Mouse (Mus musculus): ENCODE measurements around the gene Ube2f. TPM values are rescaled to one million over a fixed set of nuclear protein-coding genes. Genes with fewer than 3 reads are reported as not detected.

The Ube2f gene
- polyA plus RNA-seq, 1 experiment from 2014 or later = 66.3 TPM

DNA sequence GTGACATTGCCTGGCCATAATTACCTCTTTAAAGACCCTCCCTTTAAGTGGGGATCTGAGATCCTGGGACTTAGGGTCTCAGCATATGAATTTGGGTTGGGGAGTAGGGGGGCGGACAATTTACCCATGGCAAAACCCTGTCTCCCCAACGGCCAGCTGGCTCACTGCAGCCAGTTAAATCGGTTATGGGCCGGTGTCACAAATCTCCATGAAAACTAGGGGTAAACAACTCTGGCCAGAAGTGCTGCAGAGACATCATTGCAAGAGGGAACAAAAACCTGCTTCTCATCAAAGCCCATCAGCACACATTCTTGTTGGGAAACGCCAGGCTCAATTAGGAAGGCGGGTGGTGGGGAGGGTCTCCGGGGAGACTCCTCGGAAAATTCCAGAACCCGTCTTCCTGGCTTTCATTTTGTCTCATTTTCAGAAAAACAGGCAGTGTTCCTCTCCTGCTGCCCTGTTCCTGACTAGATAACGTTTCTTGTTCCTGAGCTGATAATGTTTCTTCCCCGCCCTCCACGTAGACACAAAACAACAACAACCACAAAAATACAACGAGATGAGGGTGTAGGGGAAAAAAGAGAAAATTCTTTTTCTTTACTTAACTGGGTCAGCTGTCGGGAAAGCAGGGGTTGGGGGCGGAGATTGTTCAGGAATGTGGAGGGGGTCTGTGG is 22.6 kb upstream of the Ube2f start:
- Histone ChIP-seq H3K9ac (ENCODE audit: low read depth, low read length) (peak overlapping the region; percentile 26), H3K27ac (ENCODE audit: low read length) (peak overlapping the region; percentile 49), H3K36me3 (ENCODE audit: control insufficient read depth, insufficient read depth) (no peaks in the 10 kb centered on the region), H3K9me3 (replicated peaks; ENCODE audit: control insufficient read depth, low read length) (no peaks in the 10 kb centered on the region), H3K27me3 (ENCODE audit: control insufficient read depth, insufficient read depth, low read depth, low read length) (no peaks in the 10 kb centered on the region), H3K4me2 (ENCODE audit: low read depth, low read length) (peak overlapping the region; percentile 33), H3K4me1 (ENCODE audit: control insufficient read depth, low read depth, low read length) (peaks cover 14% of the 10 kb centered on the region), H3K4me3 (ENCODE audit: low read depth, low read length) (no peak overlapping the region)
- peak; percentile 69 for ATAC-seq (ENCODE audit: low read depth)
- WGBS (ENCODE audit: insufficient replicate concordance) = 47% methylated on average over 15 of the region's 15 CpGs

DNA sequence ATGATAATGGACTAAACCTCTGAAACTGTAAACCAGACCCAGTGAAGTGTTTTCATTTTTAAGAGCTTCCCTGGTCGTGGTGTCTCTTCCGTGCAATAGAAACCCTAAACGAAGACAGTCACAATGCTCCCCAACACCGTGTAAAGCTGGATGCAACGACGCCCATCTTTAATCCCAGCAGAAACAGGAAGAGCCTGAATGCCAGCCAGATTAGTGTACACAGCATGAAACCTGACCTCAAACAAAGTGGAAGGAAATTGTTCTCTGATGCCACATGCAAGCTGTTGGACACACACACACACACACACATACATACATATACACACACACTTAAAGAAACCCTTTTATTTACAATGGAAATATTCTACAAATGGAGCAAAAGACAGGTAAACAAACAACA is 19.0 kb upstream of the Ube2f start:
- H3K27me3 ChIP-seq (ENCODE audit: control insufficient read depth, insufficient read depth, low read depth, low read length) = no peaks in the 10 kb centered on the region
- no peak overlapping the region for H3K4me3 ChIP-seq (ENCODE audit: low read depth, low read length)
- peaks cover 14% of the 10 kb centered on the region for H3K4me1 ChIP-seq (ENCODE audit: control insufficient read depth, low read depth, low read length)
- no peak for ATAC-seq (ENCODE audit: low read depth)
- no peaks in the 10 kb centered on the region for H3K9me3 ChIP-seq (replicated peaks; ENCODE audit: control insufficient read depth, low read length)
- WGBS (ENCODE audit: insufficient replicate concordance) = 36% methylated on average over 6 of the region's 6 CpGs
- H3K36me3 ChIP-seq (ENCODE audit: control insufficient read depth, insufficient read depth) = no peaks in the 10 kb centered on the region
- no peak overlapping the region for H3K27ac ChIP-seq (ENCODE audit: low read length)
- no peak overlapping the region for H3K4me2 ChIP-seq (ENCODE audit: low read depth, low read length)
- no peak overlapping the region for H3K9ac ChIP-seq (ENCODE audit: low read depth, low read length)

DNA sequence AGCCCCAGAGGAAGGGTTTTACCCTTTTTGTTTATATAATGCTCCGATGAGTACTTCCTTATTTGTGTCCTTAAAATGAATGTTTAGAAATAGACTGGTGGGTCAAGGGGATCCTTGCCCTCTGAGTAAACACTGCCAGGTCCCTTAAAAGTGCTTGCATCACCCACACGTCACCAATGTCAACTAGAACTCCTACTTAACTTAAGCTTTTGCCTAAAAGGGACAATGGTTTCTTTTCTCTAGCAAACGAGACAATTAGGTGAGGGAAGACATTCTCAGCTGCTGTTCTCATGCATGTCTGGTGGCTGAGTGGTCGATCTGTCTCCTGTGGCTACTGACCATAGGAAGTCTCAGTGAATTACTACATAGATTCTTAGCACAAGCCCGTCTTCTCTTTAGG is 18.2 kb upstream of the Ube2f start:
- H3K4me1 ChIP-seq (ENCODE audit: control insufficient read depth, low read depth, low read length) = peaks cover 14% of the 10 kb centered on the region

DNA sequence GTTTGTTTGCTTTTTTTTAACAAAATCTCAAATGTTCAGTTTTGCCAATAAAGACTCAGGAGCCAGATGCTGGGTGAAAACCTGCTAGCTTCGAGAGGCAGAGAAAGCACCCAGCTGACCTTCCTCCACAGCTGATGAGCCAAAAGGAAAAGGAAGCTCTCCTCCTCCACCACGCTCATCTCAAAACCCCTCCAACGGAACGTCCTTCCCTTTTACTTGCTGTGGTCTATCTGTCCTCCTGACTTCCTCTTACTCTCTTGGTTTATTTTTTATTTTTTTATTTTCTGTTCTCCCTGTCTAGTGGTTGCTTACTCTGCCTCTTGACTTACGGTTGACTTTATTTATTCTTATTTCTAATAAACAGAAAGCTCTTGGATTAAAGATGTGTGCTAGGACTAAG is 14.7 kb upstream of the Ube2f start:
- 13% methylated on average over 5 of the region's 5 CpGs for WGBS (ENCODE audit: insufficient replicate concordance)
- no peak overlapping the region for H3K4me3 ChIP-seq (ENCODE audit: low read depth, low read length)
- H3K9ac ChIP-seq (ENCODE audit: low read depth, low read length) = no peak overlapping the region
- H3K27ac ChIP-seq (ENCODE audit: low read length) = no peak overlapping the region
- H3K27me3 ChIP-seq (ENCODE audit: control insufficient read depth, insufficient read depth, low read depth, low read length) = no peaks in the 10 kb centered on the region
- no peaks in the 10 kb centered on the region for H3K9me3 ChIP-seq (replicated peaks; ENCODE audit: control insufficient read depth, low read length)
- H3K4me2 ChIP-seq (ENCODE audit: low read depth, low read length) = no peak overlapping the region
- H3K4me1 ChIP-seq (ENCODE audit: control insufficient read depth, low read depth, low read length) = peaks cover 2% of the 10 kb centered on the region
- no peaks in the 10 kb centered on the region for H3K36me3 ChIP-seq (ENCODE audit: control insufficient read depth, insufficient read depth)
- no peak for ATAC-seq (ENCODE audit: low read depth)

More for the DNA sequence above, 18.2 kb upstream of the Ube2f start:
- Histone ChIP-seq H3K9ac (ENCODE audit: low read depth, low read length) (no peak overlapping the region), H3K27ac (ENCODE audit: low read length) (no peak overlapping the region), H3K27me3 (ENCODE audit: control insufficient read depth, insufficient read depth, low read depth, low read length) (no peaks in the 10 kb centered on the region), H3K4me3 (ENCODE audit: low read depth, low read length) (no peak overlapping the region), H3K4me2 (ENCODE audit: low read depth, low read length) (no peak overlapping the region), H3K36me3 (ENCODE audit: control insufficient read depth, insufficient read depth) (no peaks in the 10 kb centered on the region), H3K9me3 (replicated peaks; ENCODE audit: control insufficient read depth, low read length) (no peaks in the 10 kb centered on the region)
- WGBS (ENCODE audit: insufficient replicate concordance) = 27% methylated on average over 5 of the region's 5 CpGs
- no peak for ATAC-seq (ENCODE audit: low read depth)

DNA sequence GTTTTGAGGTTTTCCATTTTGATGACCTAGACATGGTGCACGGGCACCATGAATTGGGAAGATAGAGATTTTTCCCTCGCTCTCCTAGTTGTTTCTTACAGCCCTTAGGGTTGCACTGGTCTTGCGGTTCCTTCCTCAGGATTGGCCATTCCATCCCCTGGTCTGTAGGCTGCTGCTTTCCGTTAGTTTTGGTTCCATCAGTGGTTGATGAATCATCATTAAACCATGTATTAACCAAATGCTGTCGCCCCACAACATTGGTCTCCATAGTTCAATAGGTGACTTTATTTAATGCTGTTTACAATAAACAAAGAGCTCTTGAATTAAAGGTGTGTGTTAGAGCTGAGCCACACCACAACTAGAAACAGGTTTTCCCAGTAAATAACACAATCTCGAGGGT is 12.4 kb upstream of the Ube2f start:
- WGBS (ENCODE audit: insufficient replicate concordance) = 59% methylated on average over 6 of the region's 6 CpGs
- no peak overlapping the region for H3K4me3 ChIP-seq (ENCODE audit: low read depth, low read length)
- no peak overlapping the region for H3K4me2 ChIP-seq (ENCODE audit: low read depth, low read length)
- H3K9ac ChIP-seq (ENCODE audit: low read depth, low read length) = no peak overlapping the region
- H3K9me3 ChIP-seq (replicated peaks; ENCODE audit: control insufficient read depth, low read length) = no peaks in the 10 kb centered on the region
- no peak overlapping the region for H3K27ac ChIP-seq (ENCODE audit: low read length)
- H3K4me1 ChIP-seq (ENCODE audit: control insufficient read depth, low read depth, low read length) = peaks cover 10% of the 10 kb centered on the region
- ATAC-seq (ENCODE audit: low read depth) = no peak
- no peaks in the 10 kb centered on the region for H3K27me3 ChIP-seq (ENCODE audit: control insufficient read depth, insufficient read depth, low read depth, low read length)
- no peaks in the 10 kb centered on the region for H3K36me3 ChIP-seq (ENCODE audit: control insufficient read depth, insufficient read depth)

- H3K4me1 ChIP-seq (ENCODE audit: control insufficient read depth, low read depth, low read length) = peaks cover 10% of the 10 kb centered on the region
- no peaks in the 10 kb centered on the region for H3K9me3 ChIP-seq (replicated peaks; ENCODE audit: control insufficient read depth, low read length)
- H3K27me3 ChIP-seq (ENCODE audit: control insufficient read depth, insufficient read depth, low read depth, low read length) = no peaks in the 10 kb centered on the region
- H3K36me3 ChIP-seq (ENCODE audit: control insufficient read depth, insufficient read depth) = no peaks in the 10 kb centered on the region
- no peak for ATAC-seq (ENCODE audit: low read depth)
- no peak overlapping the region for H3K4me2 ChIP-seq (ENCODE audit: low read depth, low read length)
- H3K27ac ChIP-seq (ENCODE audit: low read length) = no peak overlapping the region
- H3K9ac ChIP-seq (ENCODE audit: low read depth, low read length) = no peak overlapping the region
- H3K4me3 ChIP-seq (ENCODE audit: low read depth, low read length) = no peak overlapping the region
- WGBS (ENCODE audit: insufficient replicate concordance) = 10% methylated on average over 5 of the region's 5 CpGs
Measured at GRCm38 (mm10) chr1:91239112-91239511, 11.0 kb upstream of the Ube2f start.

DNA sequence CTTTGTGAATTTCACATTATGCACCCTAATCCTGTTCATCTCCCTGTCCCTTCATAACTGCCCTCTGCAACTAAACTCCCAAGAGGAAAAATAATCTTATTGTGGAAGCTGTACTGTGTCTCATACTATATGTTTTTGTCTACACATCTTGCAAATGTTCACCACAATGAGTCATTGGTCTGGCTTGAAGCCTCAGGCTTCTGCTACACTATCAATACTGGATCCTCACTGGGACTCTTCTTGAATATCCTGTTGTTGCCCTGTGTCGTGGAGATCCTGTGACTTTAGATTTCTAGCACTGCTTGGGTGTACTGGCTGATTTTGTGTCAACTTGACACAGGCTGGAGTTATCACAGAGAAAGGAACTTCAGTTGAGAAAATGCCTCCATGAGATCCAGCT is 10.3 kb upstream of the Ube2f start:
- 31% methylated on average over 1 of the region's 1 CpGs for WGBS (ENCODE audit: insufficient replicate concordance)
- no peaks in the 10 kb centered on the region for H3K36me3 ChIP-seq (ENCODE audit: control insufficient read depth, insufficient read depth)
- no peak overlapping the region for H3K9ac ChIP-seq (ENCODE audit: low read depth, low read length)
- H3K27ac ChIP-seq (ENCODE audit: low read length) = no peak overlapping the region
- no peaks in the 10 kb centered on the region for H3K9me3 ChIP-seq (replicated peaks; ENCODE audit: control insufficient read depth, low read length)
- ATAC-seq (ENCODE audit: low read depth) = no peak
- no peak overlapping the region for H3K4me3 ChIP-seq (ENCODE audit: low read depth, low read length)
- H3K27me3 ChIP-seq (ENCODE audit: control insufficient read depth, insufficient read depth, low read depth, low read length) = no peaks in the 10 kb centered on the region
- no peak overlapping the region for H3K4me2 ChIP-seq (ENCODE audit: low read depth, low read length)
- H3K4me1 ChIP-seq (ENCODE audit: control insufficient read depth, low read depth, low read length) = peaks cover 10% of the 10 kb centered on the region

DNA sequence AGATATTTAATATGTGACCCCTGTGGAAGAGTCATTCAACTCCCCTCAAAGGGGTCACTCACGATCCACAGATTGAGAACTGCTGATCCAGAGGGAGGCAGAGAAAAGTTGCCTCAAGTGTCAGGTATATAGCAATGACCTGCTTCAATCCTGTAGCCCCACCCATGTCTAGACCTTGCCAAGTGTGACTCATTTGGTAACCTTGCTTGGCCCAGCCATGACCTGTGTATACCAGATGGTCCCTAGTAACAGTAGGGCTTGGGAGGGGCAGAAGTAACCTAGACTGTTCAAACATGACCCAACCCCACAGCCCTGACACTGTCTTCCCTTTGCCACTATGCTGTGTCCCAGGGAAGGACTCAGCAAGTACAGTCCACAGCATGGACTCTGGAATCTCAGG is 9.4 kb upstream of the Ube2f start:
- ATAC-seq (ENCODE audit: low read depth) = peak; percentile 60
- no peaks in the 10 kb centered on the region for H3K36me3 ChIP-seq (ENCODE audit: control insufficient read depth, insufficient read depth)
- no peak overlapping the region for H3K4me3 ChIP-seq (ENCODE audit: low read depth, low read length)
- peak overlapping the region; percentile 24; the same call in 1 of the 2 replicates for H3K27ac ChIP-seq (ENCODE audit: low read length)
- no peaks in the 10 kb centered on the region for H3K27me3 ChIP-seq (ENCODE audit: control insufficient read depth, insufficient read depth, low read depth, low read length)
- H3K4me1 ChIP-seq (ENCODE audit: control insufficient read depth, low read depth, low read length) = peaks cover 10% of the 10 kb centered on the region
- H3K9me3 ChIP-seq (replicated peaks; ENCODE audit: control insufficient read depth, low read length) = no peaks in the 10 kb centered on the region
- 78% methylated on average over 1 of the region's 1 CpGs for WGBS (ENCODE audit: insufficient replicate concordance)
- H3K4me2 ChIP-seq (ENCODE audit: low read depth, low read length) = no peak overlapping the region
- H3K9ac ChIP-seq (ENCODE audit: low read depth, low read length) = 0 out of 2 replicates have a peak overlapping the region, but pooled peaks have one; percentile 3

DNA sequence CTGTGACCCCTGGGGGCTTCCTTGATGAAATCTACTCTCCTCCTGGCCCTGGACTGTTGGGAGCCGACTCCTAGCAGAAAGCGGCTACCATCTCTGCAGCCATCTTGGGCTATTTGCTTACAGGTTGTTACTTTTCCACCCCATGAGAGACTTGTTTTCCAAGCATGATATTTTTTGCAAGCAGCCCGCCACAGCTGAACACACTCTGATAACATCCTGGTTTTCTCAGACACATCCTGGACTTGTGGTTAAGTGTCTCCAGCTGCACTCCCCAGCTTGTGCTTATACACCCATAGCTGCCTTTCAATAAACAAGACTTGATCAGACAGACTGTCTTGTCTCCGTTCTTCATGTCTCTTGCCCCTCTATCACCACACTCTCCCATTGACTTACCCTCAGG is 8.9 kb upstream of the Ube2f start:
- Histone ChIP-seq H3K36me3 (ENCODE audit: control insufficient read depth, insufficient read depth) (no peaks in the 10 kb centered on the region), H3K9ac (ENCODE audit: low read depth, low read length) (peak overlapping the region; percentile 3; the same call in 1 of the 2 replicates), H3K4me3 (ENCODE audit: low read depth, low read length) (no peak overlapping the region), H3K27me3 (ENCODE audit: control insufficient read depth, insufficient read depth, low read depth, low read length) (no peaks in the 10 kb centered on the region), H3K27ac (ENCODE audit: low read length) (peak overlapping the region; percentile 24; the same call in 1 of the 2 replicates), H3K4me1 (ENCODE audit: control insufficient read depth, low read depth, low read length) (peaks cover 10% of the 10 kb centered on the region), H3K4me2 (ENCODE audit: low read depth, low read length) (no peak overlapping the region), H3K9me3 (replicated peaks; ENCODE audit: control insufficient read depth, low read length) (no peaks in the 10 kb centered on the region)
- ATAC-seq (ENCODE audit: low read depth) = no peak
- 39% methylated on average over 4 of the region's 4 CpGs for WGBS (ENCODE audit: insufficient replicate concordance)

All from liver, embryonic 16.5 days (tissue).